Mouse (Mus musculus) small intestine, adult 2 months (tissue): ENCODE data around the gene Sbno1. TPM values are rescaled to one million over a fixed set of nuclear protein-coding genes. Genes with fewer than 3 reads are reported as not detected.
A peak's percentile ranks its signal among the peaks of the same experiment; 100 is the strongest.

Experiments used
- H3K27ac ChIP-seq: fragments of 200-500 bp; 2 replicates; pipeline ENCODE4 v1.5.1; 2012; ENCODE audit warnings: low read depth, low read length, control low read depth, inconsistent platforms; ENCODE audit not compliant: insufficient read depth
- H3K27me3 ChIP-seq: fragments of 200-500 bp; 2 replicates; pipeline ENCODE4 v1.6.1; 2012; ENCODE audit warnings: mild to moderate bottlenecking, moderate library complexity, low read length, inconsistent platforms; ENCODE audit not compliant: control insufficient read depth, insufficient read depth
- H3K36me3 ChIP-seq: fragments of 200-500 bp; 2 replicates; pipeline ENCODE4 v1.6.1; 2012; ENCODE audit warnings: mild to moderate bottlenecking, low read length, control low read depth, inconsistent platforms; ENCODE audit not compliant: control insufficient read depth, insufficient read depth
- H3K4me1 ChIP-seq: fragments of 200-500 bp; 2 replicates; pipeline ENCODE4 v1.6.1; 2012; ENCODE audit warnings: low read length, inconsistent platforms, mixed read lengths; ENCODE audit not compliant: control insufficient read depth, insufficient read depth, insufficient read length
- H3K4me3 ChIP-seq: fragments of 200-500 bp; 2 replicates; pipeline ENCODE4 v1.5.1; 2012; ENCODE audit warnings: low read depth, mild to moderate bottlenecking, control low read depth, inconsistent platforms, low read length, moderate library complexity
- CTCF ChIP-seq: fragments of 200-500 bp; IDR thresholded peaks from 2 replicates; pipeline ENCODE4 v1.5.1; 2012; ENCODE audit warnings: low read depth, mild to moderate bottlenecking, control low read depth, inconsistent platforms, low read length, moderate library complexity, mixed read lengths; ENCODE audit not compliant: insufficient replicate concordance, insufficient read length; ENCODE audit errors: extremely low read depth
- POLR2A ChIP-seq: fragments of 200-500 bp; IDR thresholded peaks from 2 replicates; pipeline ENCODE4 v1.6.1; 2012; ENCODE audit warnings: low read depth, mild to moderate bottlenecking, control low read depth, inconsistent platforms, low read length, moderate library complexity
- WGBS: fragments of 180-500 bp; shearing (Covaris S2); methylation state at CpG from one replicate; pipeline ENCODE4 v1.1.7; 2018; 5-methylcytosine and 5-hydroxymethylcytosine counted together
- polyA plus RNA-seq: library from polyadenylated mRNA; depleted of rRNA; stranded (reverse); fragments of >200 nt; gene quantifications from 2 replicates; pipeline ENCODE4 v1.2.3, GENCODE M21; 2012; rRNA removed

Sbno1 gene
- 5.9 and 8.1 TPM in 2 replicates for polyA plus RNA-seq

- no peaks in the 10 kb centered on the region for H3K27me3 ChIP-seq
These were observed at the start of gene Sbno1 for GRCm38 (mm10) chr5:124425412-124426259. Sbno1 (minus strand) TSS chr5:124426001.

DNA sequence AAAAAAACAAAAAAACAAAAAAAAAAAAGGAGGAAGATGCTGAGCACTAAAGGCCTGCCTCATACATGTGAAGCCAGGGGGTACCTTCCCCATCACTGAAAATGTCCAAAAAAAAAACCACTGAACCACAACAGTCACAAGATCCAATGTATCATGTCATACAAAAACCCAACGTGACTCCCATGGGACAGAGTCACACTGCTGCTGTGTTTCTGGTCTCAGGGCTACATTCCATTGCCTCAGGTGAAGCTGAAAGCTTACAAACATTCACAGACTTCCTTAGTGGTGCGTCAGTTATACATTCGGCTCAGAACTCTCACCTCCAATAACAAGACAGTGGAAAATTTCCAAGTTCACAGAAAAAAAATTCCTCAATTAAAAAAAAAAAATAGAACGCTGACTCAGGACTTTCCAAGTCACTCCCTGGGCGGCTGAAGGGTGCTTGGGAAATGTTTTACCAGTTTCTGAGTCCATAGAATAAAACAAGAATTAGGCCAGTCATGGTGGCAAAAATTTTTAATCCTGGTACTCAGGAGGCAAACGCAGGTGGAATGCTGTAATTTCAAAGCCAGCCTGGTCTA lies 44.9 kb upstream of the Sbno1 start:
- H3K4me1 ChIP-seq = peaks cover 6% of the 10 kb centered on the region; the same call in 1 of the 2 replicates
- no peak overlapping the region for H3K4me3 ChIP-seq
- no peak overlapping the region for H3K27ac ChIP-seq
- no peak for TF ChIP-seq CTCF
- no peak for TF ChIP-seq POLR2A
- 86% methylated on average over 6 of the region's 6 CpGs for WGBS
- H3K36me3 ChIP-seq = peaks cover 22% of the 10 kb centered on the region
- H3K27me3 ChIP-seq = no peaks in the 10 kb centered on the region

More at GRCm38 (mm10) chr5:124425412-124426259, at the start of gene Sbno1:
- Histone ChIP-seq H3K27ac (peak within 1 kb of the TSS; percentile 75), H3K4me1 (peaks cover 3% of the 10 kb centered on the region; the same call in 1 of the 2 replicates), H3K36me3 (no peaks in the 10 kb centered on the region), H3K4me3 (peak within 1 kb of the TSS; percentile 99)
- TF ChIP-seq CTCF (no peak), POLR2A (peak; percentile 66)
- WGBS = under 1% methylated on average over 51 of the region's 81 CpGs

GRCm38 (mm10) chr5:124469486-124469885 lies 43.7 kb upstream of the Sbno1 start:
- Histone ChIP-seq H3K4me3 (no peak overlapping the region), H3K4me1 (no peaks in the 10 kb centered on the region), H3K36me3 (peaks cover 26% of the 10 kb centered on the region), H3K27ac (no peak overlapping the region), H3K27me3 (no peaks in the 10 kb centered on the region)
- TF ChIP-seq CTCF = no peak
- no peak for TF ChIP-seq POLR2A
- 96% methylated on average over 6 of the region's 6 CpGs for WGBS

DNA sequence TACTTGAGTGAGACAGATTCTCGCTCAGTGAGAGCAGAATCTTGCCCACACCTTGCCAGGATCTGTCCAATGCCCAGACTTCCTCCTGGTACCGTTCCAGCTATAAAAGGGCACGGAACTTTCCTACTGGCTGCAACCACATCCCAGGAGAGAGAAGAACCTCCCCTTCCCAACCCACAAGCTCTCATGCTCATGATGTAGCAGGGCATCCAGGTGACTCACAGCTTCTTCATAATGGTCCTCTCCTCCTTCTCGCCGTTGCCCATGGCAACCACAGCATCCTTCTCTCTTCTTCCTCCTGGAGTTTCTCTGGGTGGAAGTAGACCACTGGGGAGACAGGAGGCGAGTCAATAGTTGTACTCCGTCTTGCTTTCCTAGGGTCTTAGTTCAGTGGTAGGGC lies 42.6 kb upstream of the Sbno1 start:
- TF ChIP-seq CTCF = no peak
- TF ChIP-seq POLR2A = no peak
- Histone ChIP-seq H3K4me3 (no peak overlapping the region), H3K4me1 (no peaks in the 10 kb centered on the region), H3K36me3 (peaks cover 26% of the 10 kb centered on the region), H3K27me3 (no peaks in the 10 kb centered on the region), H3K27ac (no peak overlapping the region)
- WGBS = 82% methylated on average over 7 of the region's 7 CpGs

GRCm38 (mm10) chr5:124467766-124468165 lies 42.0 kb upstream of the Sbno1 start:
- no peaks in the 10 kb centered on the region for H3K4me1 ChIP-seq
- H3K36me3 ChIP-seq = peaks cover 29% of the 10 kb centered on the region
- TF ChIP-seq POLR2A = no peak
- TF ChIP-seq CTCF = no peak
- H3K27ac ChIP-seq = no peak overlapping the region
- H3K27me3 ChIP-seq = no peaks in the 10 kb centered on the region
- H3K4me3 ChIP-seq = no peak overlapping the region
- 87% methylated on average over 1 of the region's 1 CpGs for WGBS

GRCm38 (mm10) chr5:124464905-124465304 lies 39.1 kb upstream of the Sbno1 start:
- no peak overlapping the region for H3K27ac ChIP-seq
- H3K4me3 ChIP-seq = no peak overlapping the region
- H3K27me3 ChIP-seq = no peaks in the 10 kb centered on the region
- no peaks in the 10 kb centered on the region for H3K4me1 ChIP-seq
- TF ChIP-seq POLR2A (no peak), CTCF (no peak)
- H3K36me3 ChIP-seq = peaks cover 50% of the 10 kb centered on the region

DNA sequence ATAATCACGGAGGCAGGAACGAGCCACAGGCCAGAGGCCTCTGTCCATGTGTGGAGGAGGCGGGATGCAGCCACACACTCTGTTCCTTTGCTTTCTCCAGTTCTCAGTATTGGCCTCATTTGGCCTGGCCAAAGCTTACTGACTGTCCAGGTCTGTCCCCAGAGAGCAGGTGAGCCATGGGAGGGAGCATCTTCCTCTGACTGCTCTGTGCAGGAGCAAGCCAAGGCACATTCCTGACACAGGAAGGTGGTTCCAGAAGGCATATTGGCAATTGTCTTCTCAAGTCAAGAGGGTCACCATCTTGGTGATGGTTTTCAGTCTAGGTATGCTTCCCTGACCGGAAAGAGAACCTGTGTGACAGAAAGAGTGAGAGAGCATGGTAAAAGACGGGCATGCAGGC lies 37.7 kb upstream of the Sbno1 start:
- Histone ChIP-seq H3K4me3 (no peak overlapping the region), H3K27ac (no peak overlapping the region), H3K4me1 (no peaks in the 10 kb centered on the region), H3K36me3 (peaks cover 53% of the 10 kb centered on the region), H3K27me3 (no peaks in the 10 kb centered on the region)
- WGBS = 84% methylated on average over 5 of the region's 5 CpGs
- TF ChIP-seq CTCF (no peak), POLR2A (no peak)
